Mouse (Mus musculus): ENCODE measurements around the gene Rpl18.

GRCm38 (mm10) chr7:45704730-45705442 lies 10.4 kb upstream of the Rpl18 start, which contains the start of gene Dbp:
- no peak for TF ChIP-seq CTCF (IDR thresholded peaks at IDR 0.05; ENCODE audit: insufficient read depth, low read length)
- TF ChIP-seq POLR2A (IDR thresholded peaks at IDR 0.05; ENCODE audit: borderline replicate concordance, extremely low read depth, low read depth, low read length), result peak; percentile 85; the same call in 1 of the 2 replicates

All from lung, adult 2 months (tissue).